Mouse (Mus musculus) liver, embryonic 15.5 days (tissue): ENCODE measurements around the gene Gm49336. TPM values are rescaled to one million over a fixed set of nuclear protein-coding genes. Genes with fewer than 3 reads are reported as not detected.

Experiments used
- ATAC-seq: fragments of 200-750 bp; cut with Nextera tagmentation; 2 replicates; pipeline ENCODE4 v1.8.0; 2017; ENCODE audit warnings: moderate number of reproducible peaks, mild to moderate bottlenecking, moderate library complexity; ENCODE audit not compliant: insufficient read depth
- H3K27ac ChIP-seq: fragments of 300-500 bp; sonication (generic); replicated peaks from 2 replicates; pipeline ENCODE4 v1.5.1; 2015; ENCODE audit warnings: mild to moderate bottlenecking, inconsistent platforms
- H3K27me3 ChIP-seq: fragments of 300-500 bp; sonication (generic); 2 replicates; pipeline ENCODE4 v1.6.1; 2015; ENCODE audit warnings: mild to moderate bottlenecking, inconsistent platforms
- H3K36me3 ChIP-seq: fragments of 300-500 bp; sonication (generic); replicated peaks from 2 replicates; pipeline ENCODE4 v1.6.1; 2015; ENCODE audit warnings: moderate library complexity, mild to moderate bottlenecking, inconsistent platforms
- H3K4me1 ChIP-seq: fragments of 300-500 bp; sonication (generic); replicated peaks from 2 replicates; pipeline ENCODE4 v1.6.1; 2015; ENCODE audit warnings: inconsistent platforms
- H3K4me2 ChIP-seq: fragments of 300-500 bp; sonication (generic); 2 replicates; pipeline ENCODE4 v1.6.1; 2015; ENCODE audit warnings: moderate library complexity, mild to moderate bottlenecking, inconsistent platforms
- H3K4me3 ChIP-seq: fragments of 300-500 bp; sonication (generic); replicated peaks from 2 replicates; pipeline ENCODE4 v1.5.1; 2015; ENCODE audit warnings: mild to moderate bottlenecking, inconsistent platforms
- H3K9ac ChIP-seq: fragments of 300-500 bp; sonication (generic); 2 replicates; pipeline ENCODE4 v1.6.1; 2015; ENCODE audit warnings: moderate library complexity, mild to moderate bottlenecking, inconsistent platforms
- H3K9me3 ChIP-seq: fragments of 300-500 bp; sonication (generic); replicated peaks from 2 replicates; pipeline ENCODE4 v1.6.1; 2016; ENCODE audit warnings: inconsistent platforms
- WGBS: fragments of 180-500 bp; shearing (Covaris S2); methylation state at CpG from one replicate; pipeline ENCODE4 v1.1.7; 2015; ENCODE audit warnings: mixed read lengths; ENCODE audit not compliant: insufficient replicate concordance; 5-methylcytosine and 5-hydroxymethylcytosine counted together
- polyA plus RNA-seq: library from polyadenylated mRNA; unstranded; fragments of >200 nt; fragmentation: Nextera tagmentation; extraction: Ambion mirVana; gene quantifications from 2 replicates; pipeline ENCODE4 v1.2.1, GENCODE M21; 2015

The Gm49336 gene
- polyA plus RNA-seq, 1 experiment from 2014 or later: 27.6 TPM

- no peak overlapping the region for H3K4me2 ChIP-seq
- H3K4me3 ChIP-seq: no peak overlapping the region
- no peaks in the 10 kb centered on the region for H3K9me3 ChIP-seq
- no peak overlapping the region for H3K9ac ChIP-seq
- no peaks in the 10 kb centered on the region for H3K4me1 ChIP-seq
- no peaks in the 10 kb centered on the region for H3K27me3 ChIP-seq
- no peak for ATAC-seq
- 85% methylated on average over 10 of the region's 10 CpGs for WGBS
- no peak overlapping the region for H3K27ac ChIP-seq
- H3K36me3 ChIP-seq: peaks cover 40% of the 10 kb centered on the region
These were observed 31.4 kb downstream of the Gm49336 start for GRCm38 (mm10) chr14:60219886-60220285.

DNA sequence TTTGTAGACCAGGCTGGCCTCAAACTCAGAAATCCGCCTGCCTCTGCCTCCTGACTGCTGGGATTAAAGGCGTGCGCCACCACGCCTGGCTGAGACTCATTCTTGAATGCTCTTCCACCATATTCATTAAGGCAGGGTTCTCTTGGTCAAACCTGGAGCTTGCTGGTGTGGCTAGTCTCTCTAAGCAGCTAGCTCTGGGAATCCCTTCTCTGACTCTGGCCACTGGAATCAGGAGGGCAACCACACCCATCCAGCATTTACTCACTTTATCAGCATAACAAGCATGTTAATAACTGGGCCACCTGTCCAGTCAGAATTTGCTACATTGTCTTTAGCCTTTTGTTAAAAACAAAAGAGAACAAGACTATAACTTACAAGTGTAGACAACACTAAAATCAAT is 33.7 kb downstream of the Gm49336 start:
- 90% methylated on average over 4 of the region's 4 CpGs for WGBS
- no peak for ATAC-seq
- Histone ChIP-seq H3K4me2 (no peak overlapping the region), H3K27ac (no peak overlapping the region), H3K9ac (no peak overlapping the region), H3K4me1 (no peaks in the 10 kb centered on the region), H3K9me3 (no peaks in the 10 kb centered on the region), H3K36me3 (peaks cover 33% of the 10 kb centered on the region), H3K27me3 (no peaks in the 10 kb centered on the region), H3K4me3 (no peak overlapping the region)

GRCm38 (mm10) chr14:60216125-60216524 is 35.2 kb downstream of the Gm49336 start:
- 70% methylated on average over 1 of the region's 1 CpGs for WGBS
- Histone ChIP-seq H3K36me3 (peaks cover 24% of the 10 kb centered on the region), H3K27me3 (no peaks in the 10 kb centered on the region), H3K27ac (no peak overlapping the region), H3K4me2 (no peak overlapping the region), H3K4me1 (no peaks in the 10 kb centered on the region), H3K4me3 (no peak overlapping the region), H3K9me3 (no peaks in the 10 kb centered on the region), H3K9ac (no peak overlapping the region)
- no peak for ATAC-seq

DNA sequence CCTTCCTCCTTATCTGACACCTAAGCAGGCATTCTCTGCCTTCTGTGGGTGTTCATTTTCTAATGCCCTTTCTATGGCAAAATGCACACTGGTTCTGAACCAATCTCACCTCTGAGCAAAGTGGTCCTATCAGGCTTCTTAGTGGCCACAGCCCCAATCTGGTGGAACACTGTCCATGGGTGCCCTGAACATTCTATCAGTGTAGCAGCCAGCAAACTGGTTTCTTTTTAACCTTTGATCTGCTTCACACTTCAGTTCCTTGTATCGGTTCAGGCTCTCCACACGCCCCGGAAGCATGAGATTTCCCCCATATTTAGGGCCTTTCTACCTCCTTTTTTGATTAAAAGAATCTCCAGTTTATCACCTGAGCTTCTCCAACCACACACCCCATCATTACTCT is 36.3 kb downstream of the Gm49336 start:
- Histone ChIP-seq H3K4me2 (no peak overlapping the region), H3K9ac (no peak overlapping the region), H3K4me1 (no peaks in the 10 kb centered on the region), H3K36me3 (peaks cover 20% of the 10 kb centered on the region), H3K9me3 (no peaks in the 10 kb centered on the region), H3K27me3 (no peaks in the 10 kb centered on the region), H3K4me3 (no peak overlapping the region), H3K27ac (no peak overlapping the region)
- no peak for ATAC-seq
- 86% methylated on average over 3 of the region's 3 CpGs for WGBS

- Histone ChIP-seq H3K4me3 (no peak overlapping the region), H3K4me2 (no peak overlapping the region), H3K36me3 (peaks cover 11% of the 10 kb centered on the region), H3K9ac (no peak overlapping the region), H3K4me1 (no peaks in the 10 kb centered on the region), H3K9me3 (no peaks in the 10 kb centered on the region), H3K27me3 (no peaks in the 10 kb centered on the region), H3K27ac (no peak overlapping the region)
- ATAC-seq: no peak
- 70% methylated on average over 1 of the region's 1 CpGs for WGBS
These were observed 37.3 kb downstream of the Gm49336 start for GRCm38 (mm10) chr14:60214040-60214439.

DNA sequence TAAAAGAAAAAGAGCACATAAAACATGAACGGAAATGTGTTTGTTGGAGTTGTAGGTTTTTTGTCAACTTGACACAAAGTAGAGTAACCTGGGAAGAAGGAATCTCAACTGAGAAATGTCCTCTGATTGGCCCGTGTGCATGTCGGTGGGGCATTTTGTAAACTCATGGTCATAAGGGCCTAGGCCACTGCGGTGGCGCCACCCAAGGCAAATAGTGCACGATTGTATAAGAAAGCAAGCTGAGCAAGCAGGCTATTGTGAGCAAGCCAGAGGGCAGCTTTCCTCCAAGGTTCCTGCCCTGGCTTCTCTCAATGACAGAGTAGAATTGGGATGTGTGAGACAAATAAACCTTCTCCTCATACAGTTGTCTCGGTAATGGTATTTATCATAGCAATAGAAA is 42.1 kb downstream of the Gm49336 start:
- Histone ChIP-seq H3K36me3 (no peaks in the 10 kb centered on the region), H3K4me3 (no peak overlapping the region), H3K9ac (no peak overlapping the region), H3K27me3 (no peaks in the 10 kb centered on the region), H3K4me2 (no peak overlapping the region), H3K9me3 (no peaks in the 10 kb centered on the region), H3K27ac (no peak overlapping the region), H3K4me1 (no peaks in the 10 kb centered on the region)
- no peak for ATAC-seq
- 76% methylated on average over 7 of the region's 7 CpGs for WGBS

GRCm38 (mm10) chr14:60204993-60205392 is 46.3 kb downstream of the Gm49336 start:
- no peak for ATAC-seq
- H3K27me3 ChIP-seq: no peaks in the 10 kb centered on the region
- H3K4me2 ChIP-seq: no peak overlapping the region
- no peak overlapping the region for H3K9ac ChIP-seq
- H3K4me1 ChIP-seq: no peaks in the 10 kb centered on the region
- no peaks in the 10 kb centered on the region for H3K36me3 ChIP-seq
- no peak overlapping the region for H3K4me3 ChIP-seq
- H3K27ac ChIP-seq: no peak overlapping the region
- WGBS: 66% methylated on average over 6 of the region's 6 CpGs
- no peaks in the 10 kb centered on the region for H3K9me3 ChIP-seq

GRCm38 (mm10) chr14:60196884-60197283 is 54.4 kb downstream of the Gm49336 start, which contains the start of gene Atp8a2:
Gene Atp8a2, minus strand, starts transcription at chr14:60197179.
- H3K9me3 ChIP-seq: no peaks in the 10 kb centered on the region
- no peak within 1 kb of the TSS for H3K4me3 ChIP-seq
- no peak within 1 kb of the TSS for H3K4me2 ChIP-seq
- H3K9ac ChIP-seq: no peak within 1 kb of the TSS
- no peaks in the 10 kb centered on the region for H3K36me3 ChIP-seq
- H3K4me1 ChIP-seq: no peaks in the 10 kb centered on the region
- ATAC-seq: no peak
- WGBS: 53% methylated on average over 7 of the region's 7 CpGs
- H3K27ac ChIP-seq: no peak within 1 kb of the TSS
- no peaks in the 10 kb centered on the region for H3K27me3 ChIP-seq

DNA sequence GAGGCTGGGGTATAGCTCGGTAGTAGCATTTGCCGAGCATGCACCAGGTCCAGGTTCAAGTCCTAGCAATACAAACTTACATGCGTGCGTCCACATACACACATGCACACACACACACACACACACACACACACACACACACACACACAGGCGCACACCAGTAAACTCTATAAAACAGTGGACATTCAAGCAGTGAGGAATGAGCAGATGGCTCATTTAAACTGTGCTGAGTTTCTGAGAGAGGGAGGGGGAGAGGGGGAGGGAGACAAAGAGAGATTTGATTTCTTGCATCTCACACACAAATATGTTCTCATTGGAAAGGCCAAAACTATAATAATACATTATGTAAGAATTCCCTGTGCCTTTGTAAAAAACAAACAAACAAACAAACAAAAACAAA is 55.3 kb downstream of the Gm49336 start:
- no peak overlapping the region for H3K4me2 ChIP-seq
- H3K27ac ChIP-seq: no peak overlapping the region
- H3K9me3 ChIP-seq: no peaks in the 10 kb centered on the region
- 69% methylated on average over 5 of the region's 5 CpGs for WGBS
- no peaks in the 10 kb centered on the region for H3K36me3 ChIP-seq
- no peak overlapping the region for H3K9ac ChIP-seq
- no peaks in the 10 kb centered on the region for H3K27me3 ChIP-seq
- no peaks in the 10 kb centered on the region for H3K4me1 ChIP-seq
- ATAC-seq: no peak
- no peak overlapping the region for H3K4me3 ChIP-seq

DNA sequence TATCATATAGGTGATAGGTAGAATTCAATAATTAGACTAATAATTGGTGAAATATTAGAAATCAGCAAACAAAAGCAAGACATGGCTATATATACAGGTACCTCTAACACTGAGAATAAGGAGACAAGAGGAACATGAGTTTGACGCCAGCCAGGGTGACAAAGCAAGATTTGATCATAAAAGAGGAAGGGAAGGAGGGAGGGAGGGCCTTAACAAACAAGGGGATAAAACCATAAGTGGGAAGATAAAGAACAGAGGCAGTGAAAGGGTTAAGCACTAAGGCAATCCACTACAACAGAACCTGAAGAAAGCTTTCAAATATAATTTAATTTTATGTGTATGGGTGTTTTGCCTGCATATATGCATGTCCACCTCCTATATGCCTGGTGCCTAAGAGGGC is 56.7 kb downstream of the Gm49336 start:
- 19% methylated on average over 1 of the region's 1 CpGs for WGBS
- Histone ChIP-seq H3K27me3 (no peaks in the 10 kb centered on the region), H3K27ac (no peak overlapping the region), H3K4me3 (no peak overlapping the region), H3K9ac (no peak overlapping the region), H3K9me3 (no peaks in the 10 kb centered on the region), H3K4me2 (no peak overlapping the region), H3K36me3 (no peaks in the 10 kb centered on the region), H3K4me1 (no peaks in the 10 kb centered on the region)
- ATAC-seq: no peak

DNA sequence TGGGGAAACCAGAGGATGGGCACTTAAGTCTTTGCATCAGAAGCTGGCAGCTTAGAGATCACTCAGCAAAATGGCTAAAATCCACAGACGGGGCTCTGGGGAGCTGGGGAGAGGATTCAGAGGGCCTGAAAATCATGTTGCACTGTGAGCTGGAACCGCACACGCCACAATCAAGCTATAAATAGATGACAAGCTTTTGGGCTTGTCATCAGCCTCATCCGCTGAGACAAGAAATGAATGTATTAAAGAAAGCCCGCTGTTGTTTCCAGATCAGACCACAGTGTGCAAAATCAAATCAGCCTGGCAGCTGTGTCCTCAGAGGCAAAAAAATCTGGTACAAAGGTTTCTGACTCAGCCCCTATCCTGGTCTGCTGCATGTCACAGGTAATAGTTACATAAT is 61.5 kb downstream of the Gm49336 start:
- no peak for ATAC-seq
- H3K36me3 ChIP-seq: no peaks in the 10 kb centered on the region
- no peaks in the 10 kb centered on the region for H3K4me1 ChIP-seq
- 72% methylated on average over 5 of the region's 5 CpGs for WGBS
- no peaks in the 10 kb centered on the region for H3K27me3 ChIP-seq
- H3K9me3 ChIP-seq: no peaks in the 10 kb centered on the region
- no peak overlapping the region for H3K9ac ChIP-seq
- no peak overlapping the region for H3K4me3 ChIP-seq
- no peak overlapping the region for H3K4me2 ChIP-seq
- no peak overlapping the region for H3K27ac ChIP-seq

DNA sequence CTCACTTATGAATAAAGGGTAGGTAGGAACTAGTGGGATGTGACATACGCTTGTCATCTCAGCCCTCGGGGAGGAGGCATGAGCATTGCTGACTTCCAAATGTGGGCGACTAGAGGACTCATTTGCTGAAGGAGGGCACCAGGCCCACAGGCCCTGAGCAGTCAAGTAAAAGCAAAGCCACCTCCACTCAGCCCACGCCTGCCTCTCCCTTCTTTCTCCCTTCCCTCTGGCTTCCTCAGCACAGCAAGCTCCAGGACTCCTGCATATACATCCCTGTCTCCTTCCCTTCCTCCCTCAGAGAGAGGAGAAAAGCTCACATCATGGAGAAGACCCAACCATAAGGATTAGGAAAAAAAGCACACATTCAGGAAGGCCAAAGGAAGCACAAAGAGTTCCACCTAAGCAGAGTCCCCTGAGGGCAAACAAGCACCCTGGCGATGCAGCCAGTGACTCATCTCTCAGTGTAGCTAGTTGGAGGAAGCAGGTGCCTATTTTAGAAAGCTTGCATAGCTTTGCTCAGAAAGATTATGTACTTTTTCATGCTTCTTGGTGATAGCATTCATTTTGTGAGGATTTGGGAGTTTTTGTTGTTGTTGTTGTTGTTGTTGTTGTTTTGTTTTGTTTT is 63.0 kb downstream of the Gm49336 start:
- no peak for ATAC-seq
- no peak overlapping the region for H3K27ac ChIP-seq
- H3K9ac ChIP-seq: no peak overlapping the region
- H3K4me2 ChIP-seq: no peak overlapping the region
- H3K9me3 ChIP-seq: no peaks in the 10 kb centered on the region
- 68% methylated on average over 5 of the region's 5 CpGs for WGBS
- no peaks in the 10 kb centered on the region for H3K27me3 ChIP-seq
- no peak overlapping the region for H3K4me3 ChIP-seq
- H3K36me3 ChIP-seq: no peaks in the 10 kb centered on the region
- H3K4me1 ChIP-seq: no peaks in the 10 kb centered on the region
